Mouse (Mus musculus) CH12.LX (cell line): ENCODE results near the gene Adipor2. TPM values are rescaled to one million over a fixed set of nuclear protein-coding genes. Genes with fewer than 3 reads are reported as not detected.

Experiments
- DNase-seq: peaks from one replicate; pipeline ENCODE4 v3.0.0-alpha.2; 2013; ENCODE audit errors: extremely low read depth
- H3K27ac ChIP-seq: 2 replicates; pipeline ENCODE4 v1.5.1; 2012; ENCODE audit warnings: low read depth, mild to moderate bottlenecking, control low read depth, moderate library complexity; ENCODE audit not compliant: insufficient read depth
- H3K27me3 ChIP-seq: replicated peaks from 2 replicates; pipeline ENCODE3; 2012; ENCODE audit warnings: inconsistent platforms
- H3K36me3 ChIP-seq, 2 experiments: replicated peaks in 1 of 2; 2 replicates each; pipeline versions ENCODE3 to v1.6.1; 2012; ENCODE audit warnings: inconsistent platforms in 1 of 2, low read length in 1 of 2, mild to moderate bottlenecking in 1 of 2, mixed read lengths in 1 of 2, moderate library complexity in 1 of 2; ENCODE audit not compliant: control insufficient read depth in 1 of 2, insufficient read depth in 1 of 2
- H3K4me1 ChIP-seq, 2 experiments: 2 replicates each; pipeline ENCODE4 v1.6.1; 2012; ENCODE audit warnings: inconsistent platforms in 1 of 2, moderate library complexity in 1 of 2; ENCODE audit not compliant: insufficient read depth in 2 of 2, control insufficient read depth in 1 of 2
- H3K4me2 ChIP-seq: 2 replicates; pipeline ENCODE4 v1.6.1; 2012; ENCODE audit warnings: low read depth, mild to moderate bottlenecking, control low read depth; ENCODE audit not compliant: poor library complexity, insufficient read depth, severe bottlenecking
- H3K4me3 ChIP-seq, 3 experiments: fragments of 150-350 bp in 1 of 3; sonication (generic) in 1 of 3; replicated peaks in 1 of 3; 2 replicates each; pipeline versions ENCODE3 to v1.5.1; 2011 to 2012; ENCODE audit warnings: low read depth in 2 of 3, low read length in 2 of 3, mild to moderate bottlenecking in 2 of 3, moderate library complexity in 2 of 3, control low read depth in 1 of 3, improper control_type of control experiment in 1 of 3, inconsistent platforms in 1 of 3, mixed read lengths in 1 of 3; ENCODE audit not compliant: poor library complexity in 1 of 3
- H3K79me2 ChIP-seq: replicated peaks from 2 replicates; pipeline ENCODE4 v1.6.1; 2012; ENCODE audit warnings: mild to moderate bottlenecking, moderate library complexity; ENCODE audit not compliant: control insufficient read depth, poor library complexity, insufficient read depth, severe bottlenecking; ENCODE audit errors: extremely low read depth
- H3K9ac ChIP-seq: 2 replicates; pipeline ENCODE4 v1.6.1; 2012; ENCODE audit warnings: low read depth, mild to moderate bottlenecking, control low read depth, moderate library complexity; ENCODE audit not compliant: insufficient read depth
- H3K9me3 ChIP-seq: replicated peaks from 2 replicates; pipeline ENCODE3; 2012; ENCODE audit warnings: low read length, inconsistent platforms, mixed read lengths
- E2F4 ChIP-seq: IDR thresholded peaks from 2 replicates; pipeline ENCODE4 v1.6.1; 2011; ENCODE audit warnings: low read depth, low read length, improper control_type of control experiment; ENCODE audit not compliant: insufficient replicate concordance
- ELF1 ChIP-seq: IDR thresholded peaks from 2 replicates; pipeline ENCODE4 v1.6.1; 2014; ENCODE audit warnings: low read depth, mild to moderate bottlenecking, inconsistent platforms, low read length, improper control_type of control experiment
- EP300 ChIP-seq: IDR thresholded peaks from 2 replicates; pipeline ENCODE4 v1.6.1; 2011; ENCODE audit warnings: low read length, improper control_type of control experiment
- JUN ChIP-seq: IDR thresholded peaks from 2 replicates; pipeline ENCODE4 v1.6.1; 2011; ENCODE audit warnings: low read depth, mild to moderate bottlenecking, low read length, improper control_type of control experiment, moderate library complexity; ENCODE audit not compliant: insufficient read depth
- JUND ChIP-seq: conservative IDR thresholded peaks from 2 replicates; pipeline ENCODE4 v1.6.1; 2011; ENCODE audit warnings: low read depth, low read length, improper control_type of control experiment
- MAZ ChIP-seq: IDR thresholded peaks from 2 replicates; pipeline ENCODE4 v1.6.1; 2012; ENCODE audit warnings: low read depth, mild to moderate bottlenecking, inconsistent platforms, low read length, improper control_type of control experiment, moderate library complexity
- MXI1 ChIP-seq: IDR thresholded peaks from 2 replicates; pipeline ENCODE4 v1.6.1; 2011; ENCODE audit warnings: mild to moderate bottlenecking, low read depth, low read length, improper control_type of control experiment
- MYC ChIP-seq: IDR thresholded peaks from 2 replicates; pipeline ENCODE4 v1.6.1; 2011; ENCODE audit warnings: low read depth, mild to moderate bottlenecking, improper control_type of control experiment, low read length
- NELFE ChIP-seq: IDR thresholded peaks from 2 replicates; pipeline ENCODE4 v1.6.1; 2011; ENCODE audit warnings: low read depth, low read length, improper control_type of control experiment
- NRF1 ChIP-seq: IDR thresholded peaks from 2 replicates; pipeline ENCODE4 v1.6.1; 2014; ENCODE audit warnings: low read depth, mild to moderate bottlenecking, inconsistent platforms, low read length, improper control_type of control experiment, moderate library complexity
- PAX5 ChIP-seq: IDR thresholded peaks from 2 replicates; pipeline ENCODE4 v1.6.1; 2012; ENCODE audit warnings: low read length, inconsistent platforms, mixed read lengths
- POLR2A ChIP-seq: IDR thresholded peaks from 2 replicates; pipeline ENCODE4 v1.6.1; 2011; ENCODE audit warnings: low read depth, mild to moderate bottlenecking, improper control_type of control experiment, low read length
- RAD21 ChIP-seq: IDR thresholded peaks from 2 replicates; pipeline ENCODE4 v1.6.1; 2011; ENCODE audit warnings: low read depth, mild to moderate bottlenecking, low read length, improper control_type of control experiment, moderate library complexity
- SMC3 ChIP-seq: IDR thresholded peaks from 2 replicates; pipeline ENCODE4 v1.6.1; 2011; ENCODE audit warnings: low read depth, low read length, improper control_type of control experiment
- TBP ChIP-seq: conservative IDR thresholded peaks from 2 replicates; pipeline ENCODE4 v1.6.1; 2011; ENCODE audit warnings: low read depth, low read length, improper control_type of control experiment
- UBTF ChIP-seq: IDR thresholded peaks from 2 replicates; pipeline ENCODE4 v1.6.1; 2012; ENCODE audit warnings: low read depth, mild to moderate bottlenecking, inconsistent platforms, low read length, improper control_type of control experiment, moderate library complexity
- USF1 ChIP-seq: IDR thresholded peaks from 2 replicates; pipeline ENCODE4 v1.6.1; 2014; ENCODE audit warnings: low read depth, mild to moderate bottlenecking, inconsistent platforms, low read length, improper control_type of control experiment
- ZC3H11A ChIP-seq: IDR thresholded peaks from 2 replicates; pipeline ENCODE4 v1.6.1; 2012; ENCODE audit warnings: low read depth, mild to moderate bottlenecking, inconsistent platforms, low read length, improper control_type of control experiment
- ZKSCAN1 ChIP-seq: IDR thresholded peaks from 2 replicates; pipeline ENCODE4 v1.6.1; 2012; ENCODE audit warnings: low read depth, inconsistent platforms, low read length, improper control_type of control experiment, borderline replicate concordance
- ZMIZ1 ChIP-seq: IDR thresholded peaks from 2 replicates; pipeline ENCODE4 v1.6.1; 2012; ENCODE audit warnings: low read depth, mild to moderate bottlenecking, inconsistent platforms, low read length, improper control_type of control experiment
- dilution Hi-C: fragments of 300-500 bp; cut with MboI; formaldehyde crosslinking; loops from 2 replicates; pipeline ENCODE4 v1.14.3; 2020; ENCODE audit warnings: low sequenced_read_pairs; ENCODE audit not compliant: extremely low pct_unique_long_range_greater_than_20kb, extremely low pct_ligation_motif_present
- in situ Hi-C: fragments of 300-500 bp; cut with MboI; formaldehyde crosslinking; loops from 3 replicates; pipeline ENCODE4 v1.14.3; 2019; ENCODE audit warnings: low sequenced_read_pairs, low pct_ligation_motif_present, low pct_unique_long_range_greater_than_20kb, mixed read lengths
- polyA plus RNA-seq: library from polyadenylated mRNA; unstranded; fragments of >175 nt; gene quantifications from 2 replicates; pipeline ENCODE4 v1.2.1, GENCODE M21; 2012; ENCODE audit warnings: low read depth; ENCODE audit not compliant: insufficient read length
- total RNA-seq, 2 experiments: library from RNA; depleted of rRNA; stranded (reverse); fragments of 300-350 nt in 1 of 2; fragments of >200 nt in 1 of 2; gene quantifications; 2 replicates each; pipeline ENCODE4 v1.2.3; 2012 to 2014

The Adipor2 gene
- total and polyA plus RNA-seq, 3 experiments: 29.8 to 43.5 (median 40.3) TPM

- no peak for TF ChIP-seq EP300
Observed at GRCm38 (mm10) chr6:119460391-119460790, 42.9 kb upstream of the Adipor2 start (continued).

GRCm38 (mm10) chr6:119459041-119459440 lies 41.5 kb upstream of the Adipor2 start:
- H3K4me3 ChIP-seq: no peak overlapping the region
- TF ChIP-seq UBTF: no peak
- no peak for TF ChIP-seq MYC
- no peak for TF ChIP-seq E2F4
- TF ChIP-seq ZC3H11A: no peak
- dilution Hi-C loops: no loop called here
- H3K4me2 ChIP-seq: no peak overlapping the region
- peaks cover 6% of the 10 kb centered on the region for H3K27me3 ChIP-seq
- no peak overlapping the region for H3K27ac ChIP-seq
- H3K9me3 ChIP-seq: no peaks in the 10 kb centered on the region
- DNase-seq: no peak
- no peak overlapping the region for H3K9ac ChIP-seq
- H3K79me2 ChIP-seq: no peaks in the 10 kb centered on the region
- H3K4me1 ChIP-seq: no peaks in the 10 kb centered on the region
- in situ Hi-C loops: no loop called here
- H3K36me3 ChIP-seq: no peaks in the 10 kb centered on the region

- Histone ChIP-seq H3K36me3 (no peaks in the 10 kb centered on the region), H3K4me3 (no peak overlapping the region), H3K9ac (no peak overlapping the region), H3K27ac (no peak overlapping the region), H3K9me3 (no peaks in the 10 kb centered on the region), H3K4me2 (no peak overlapping the region), H3K27me3 (peaks cover 6% of the 10 kb centered on the region), H3K4me1 (no peaks in the 10 kb centered on the region), H3K79me2 (no peaks in the 10 kb centered on the region)
- DNase-seq: no peak
- TF ChIP-seq MAZ (no peak), MXI1 (no peak), NELFE (no peak), JUN (no peak), JUND (no peak), MYC (no peak), UBTF (no peak), USF1 (no peak), NRF1 (no peak), ZMIZ1 (no peak), SMC3 (no peak), POLR2A (no peak), PAX5 (no peak), ZKSCAN1 (no peak), TBP (no peak), RAD21 (no peak), ELF1 (no peak)
- dilution Hi-C loops (no loop called here), in situ Hi-C loops (no loop called here)
Observed at GRCm38 (mm10) chr6:119458166-119458565, 40.7 kb upstream of the Adipor2 start.
